Mouse (Mus musculus): ENCODE data around the gene Rpl14. TPM values are rescaled to one million over a fixed set of nuclear protein-coding genes. Genes with fewer than 3 reads are reported as not detected.
A peak's percentile ranks its signal among the peaks of the same experiment; 100 is the strongest.
"Not testable (repeated sequence)": the region's sequence is repeated elsewhere in the genome, so short reads cannot be mapped to it uniquely, and the experiment has no call there.

Rpl14 gene
- polyA plus RNA-seq (2012; rRNA removed) = 969 and 1,107 TPM in 2 replicates

GRCm38 (mm10) chr9:120570741-120571592, at the start of gene Rpl14:
Gene Rpl14 (plus strand): TSS chr9:120571444.
- peak; percentile 98 for DNase-seq (ENCODE audit: low spot score)

GRCm38 (mm10) chr9:120527270-120527669, 44.0 kb upstream of the Rpl14 start:
- no peak for DNase-seq (ENCODE audit: low spot score)

- DNase-seq (ENCODE audit: low spot score) = no peak
These were observed 43.3 kb upstream of the Rpl14 start for GRCm38 (mm10) chr9:120527919-120528318.

- no peak for DNase-seq (ENCODE audit: low spot score)
These were observed 42.3 kb upstream of the Rpl14 start for GRCm38 (mm10) chr9:120528815-120529510.

GRCm38 (mm10) chr9:120530471-120530870, 40.8 kb upstream of the Rpl14 start:
- no peak for DNase-seq (ENCODE audit: low spot score)

- no peak for DNase-seq (ENCODE audit: low spot score)
These were observed 39.2 kb upstream of the Rpl14 start for GRCm38 (mm10) chr9:120532062-120532461.

GRCm38 (mm10) chr9:120532691-120533090, 38.6 kb upstream of the Rpl14 start:
- DNase-seq (ENCODE audit: low spot score) = no peak

- DNase-seq (ENCODE audit: low spot score) = not testable (repeated sequence)
These were observed 37.7 kb upstream of the Rpl14 start for GRCm38 (mm10) chr9:120533446-120533950.

- no peak for DNase-seq (ENCODE audit: low spot score)
These were observed 31.5 kb upstream of the Rpl14 start, which contains the start of gene Entpd3 for GRCm38 (mm10) chr9:120539662-120540251. Gene Entpd3 (plus strand): TSS chr9:120539818.

GRCm38 (mm10) chr9:120541411-120541810, 29.8 kb upstream of the Rpl14 start:
- DNase-seq (ENCODE audit: low spot score) = no peak

- DNase-seq (ENCODE audit: low spot score) = no peak
These were observed 29.0 kb upstream of the Rpl14 start for GRCm38 (mm10) chr9:120542241-120542640.

- DNase-seq (ENCODE audit: low spot score) = no peak
These were observed 25.2 kb upstream of the Rpl14 start for GRCm38 (mm10) chr9:120545994-120546393.

GRCm38 (mm10) chr9:120546482-120546881, 24.8 kb upstream of the Rpl14 start:
- DNase-seq (ENCODE audit: low spot score) = no peak

- no peak for DNase-seq (ENCODE audit: low spot score)
These were observed 24.1 kb upstream of the Rpl14 start for GRCm38 (mm10) chr9:120547026-120547668.

- DNase-seq (ENCODE audit: low spot score) = no peak
These were observed 20.5 kb upstream of the Rpl14 start for GRCm38 (mm10) chr9:120550778-120551177.

GRCm38 (mm10) chr9:120563590-120563989, 7.7 kb upstream of the Rpl14 start:
- no peak for DNase-seq (ENCODE audit: low spot score)

- DNase-seq (ENCODE audit: low spot score) = no peak
These were observed 7.0 kb upstream of the Rpl14 start for GRCm38 (mm10) chr9:120564247-120564646.

GRCm38 (mm10) chr9:120566384-120566783, 4.9 kb upstream of the Rpl14 start:
- DNase-seq (ENCODE audit: low spot score) = no peak

- DNase-seq (ENCODE audit: low spot score) = no peak
These were observed 2.3 kb upstream of the Rpl14 start for GRCm38 (mm10) chr9:120568917-120569316.

GRCm38 (mm10) chr9:120569721-120570333, 1.4 kb upstream of the Rpl14 start:
- DNase-seq (ENCODE audit: low spot score) = no peak

- DNase-seq (ENCODE audit: low spot score) = no peak
These were observed 914 bp upstream of the Rpl14 start for GRCm38 (mm10) chr9:120570334-120570725.

Measured in urinary bladder, adult 2 months (tissue).